Mouse (Mus musculus): ENCODE results near the gene Asz1. TPM values are rescaled to one million over a fixed set of nuclear protein-coding genes. Genes with fewer than 3 reads are reported as not detected.

Asz1 gene
- total RNA-seq (2014; fragmentation: Nextera tagmentation): not detected in 2 replicates
- total RNA-seq (2017): not detected in 2 replicates

DNA sequence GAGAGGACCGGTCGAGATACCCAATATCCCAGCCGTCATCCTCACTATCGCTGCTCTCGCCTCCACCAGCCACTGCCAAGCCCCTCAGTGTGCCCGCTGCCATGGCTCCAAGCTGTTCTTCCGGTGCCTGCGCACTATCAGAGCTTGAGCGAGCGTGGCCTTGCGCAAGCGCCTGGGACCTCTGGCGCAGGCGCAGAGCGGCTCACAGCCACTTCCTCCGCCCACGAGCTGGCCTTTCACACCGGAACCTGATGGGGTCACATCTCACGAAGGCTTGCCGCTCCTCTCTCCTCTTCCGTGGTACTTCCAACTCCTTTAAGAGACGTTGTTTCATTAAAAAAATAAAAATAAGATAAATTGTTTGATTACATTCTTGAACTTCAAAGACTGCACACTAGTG, at the start of gene Asz1:
TSS of gene Asz1 (minus strand) at position 128 of the 400 bp plus-strand sequence.
- no peak for ATAC-seq (replicated peaks; ENCODE audit: poor library complexity, severe bottlenecking)

DNA sequence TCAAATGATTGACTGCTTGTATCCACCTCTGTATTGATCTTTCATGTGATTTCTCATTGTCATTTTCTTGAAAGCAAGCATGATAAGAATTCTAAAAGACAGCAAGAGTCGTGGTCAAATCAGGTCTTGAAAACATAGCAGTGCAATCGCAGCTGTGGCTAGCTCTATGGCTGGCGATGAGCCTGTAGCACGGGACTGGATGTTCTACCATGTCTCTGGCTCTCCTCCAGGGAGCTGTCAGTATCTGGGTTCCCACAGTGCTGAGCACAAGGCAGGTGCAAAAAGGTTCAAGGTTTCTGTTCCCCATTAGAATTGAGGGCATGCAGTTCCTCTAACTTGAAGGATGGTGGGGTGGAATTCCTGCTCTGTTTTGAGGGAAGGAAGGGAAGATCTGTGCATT, 44.2 kb upstream of the Asz1 start:
- no peak for ATAC-seq (replicated peaks; ENCODE audit: poor library complexity, severe bottlenecking)

DNA sequence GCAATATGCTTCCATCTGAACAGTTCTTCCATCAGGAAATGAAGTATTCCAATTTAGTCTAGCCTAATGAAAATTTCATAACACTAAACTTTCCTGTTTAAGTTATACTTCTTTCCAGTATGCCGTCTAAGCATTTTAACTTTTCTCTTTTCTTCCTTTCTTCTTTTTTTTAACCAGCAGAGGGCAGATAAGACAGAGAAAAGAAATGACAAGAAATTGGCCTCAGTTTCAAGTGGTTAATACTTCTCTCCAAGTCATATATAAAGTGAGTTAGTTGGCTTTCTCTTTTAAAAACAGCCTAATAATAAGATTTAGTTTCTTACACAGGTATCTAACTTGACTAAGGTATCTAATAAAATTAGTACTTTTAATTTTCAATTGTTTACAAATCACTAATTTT, 26.4 kb upstream of the Asz1 start:
- ATAC-seq (replicated peaks; ENCODE audit: poor library complexity, severe bottlenecking): no peak

DNA sequence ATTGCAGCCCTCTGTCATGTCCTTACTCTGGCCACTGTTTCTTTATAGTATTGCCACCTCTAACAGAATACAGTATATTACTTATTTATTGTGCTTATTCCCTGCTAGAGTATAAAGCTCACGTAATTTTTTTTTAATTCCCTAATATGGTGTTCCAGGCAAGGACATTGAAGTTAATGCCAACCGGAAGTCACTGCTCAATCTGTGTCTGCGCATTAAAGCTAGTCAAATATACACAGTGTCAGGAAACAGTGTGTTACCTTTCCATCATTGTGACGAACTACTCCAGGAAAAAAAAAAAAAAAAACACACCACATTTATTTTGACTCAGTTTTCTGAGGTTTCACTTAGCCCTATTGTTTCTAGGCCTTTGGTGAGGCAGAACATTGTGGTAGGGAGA, 19.2 kb upstream of the Asz1 start:
- ATAC-seq (replicated peaks; ENCODE audit: poor library complexity, severe bottlenecking): no peak

DNA sequence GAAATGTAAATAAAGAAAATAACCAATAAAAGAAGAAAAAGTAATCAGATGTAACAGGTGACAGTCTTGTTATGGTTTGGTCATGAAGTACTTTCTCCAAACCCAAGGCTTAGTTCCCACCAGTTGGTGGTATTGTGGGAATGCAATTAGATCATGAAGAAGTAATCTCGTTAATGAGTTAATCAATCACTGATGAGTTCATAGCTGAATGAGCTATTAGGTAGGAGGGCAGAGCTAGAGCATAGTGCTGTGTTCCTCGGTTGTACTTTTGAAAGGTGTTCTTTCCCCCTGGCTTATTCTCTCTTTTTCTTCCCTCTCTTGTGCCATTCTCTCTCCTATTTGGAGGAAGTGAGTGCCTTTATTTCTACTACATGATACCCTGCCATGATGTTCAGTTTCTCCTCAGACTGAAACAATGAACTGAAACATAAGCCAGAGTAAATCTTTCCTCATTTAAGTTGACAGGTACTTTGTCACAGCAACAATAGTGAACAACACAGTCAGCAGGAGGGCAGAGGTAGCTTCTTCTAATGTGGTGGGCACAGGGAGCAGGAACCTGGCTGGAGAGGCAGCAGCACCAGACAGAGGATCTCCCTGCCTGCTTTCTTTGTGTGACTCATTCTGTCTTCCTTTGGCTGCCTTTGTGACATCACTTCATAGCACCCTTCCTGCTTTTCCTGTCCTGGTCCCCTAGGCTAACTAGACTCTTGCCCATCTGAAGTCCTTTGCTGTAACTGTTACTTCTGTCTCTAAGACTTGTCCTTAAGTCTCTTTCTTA, 18.5 kb upstream of the Asz1 start:
- ATAC-seq (replicated peaks; ENCODE audit: poor library complexity, severe bottlenecking): no peak

DNA sequence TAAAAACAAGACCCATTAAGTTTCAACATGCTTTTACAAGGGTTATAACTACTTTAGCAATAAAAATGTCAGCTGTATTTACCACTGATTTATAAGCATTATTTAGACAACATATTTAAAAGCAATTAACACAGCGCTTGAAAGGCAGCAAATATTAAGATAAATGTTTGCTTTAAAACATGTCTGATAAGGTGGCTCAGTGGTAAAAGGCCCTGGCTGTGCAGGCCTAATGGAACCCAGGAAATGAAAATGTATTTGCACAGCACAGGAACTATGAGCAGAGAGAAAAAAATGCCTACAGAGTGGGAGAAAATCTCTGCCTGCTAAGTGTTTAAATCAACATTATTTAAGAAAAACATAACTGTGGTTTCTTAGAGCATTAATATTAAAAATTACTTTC, 12.0 kb downstream of the Asz1 start:
- no peak for ATAC-seq (replicated peaks; ENCODE audit: poor library complexity, severe bottlenecking)

DNA sequence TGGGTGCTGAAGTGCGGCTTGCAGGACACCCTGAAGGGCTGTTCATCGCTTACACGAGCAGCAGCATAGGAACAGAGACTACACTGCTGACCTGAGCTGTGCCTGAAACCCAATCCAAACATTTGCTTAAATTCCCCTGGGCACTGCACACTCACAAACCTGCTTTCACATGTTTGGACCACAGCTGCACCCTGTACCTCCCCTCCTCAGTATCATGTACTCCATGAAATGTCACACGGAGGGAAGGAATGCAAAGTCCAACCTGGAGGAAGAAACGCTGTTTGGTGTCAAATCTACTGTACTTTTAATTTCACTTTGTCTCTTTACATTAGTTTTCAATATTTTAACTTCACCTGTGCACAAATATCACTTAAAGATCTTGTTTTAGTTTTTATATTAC, 19.8 kb downstream of the Asz1 start:
- no peak for ATAC-seq (replicated peaks; ENCODE audit: poor library complexity, severe bottlenecking)

DNA sequence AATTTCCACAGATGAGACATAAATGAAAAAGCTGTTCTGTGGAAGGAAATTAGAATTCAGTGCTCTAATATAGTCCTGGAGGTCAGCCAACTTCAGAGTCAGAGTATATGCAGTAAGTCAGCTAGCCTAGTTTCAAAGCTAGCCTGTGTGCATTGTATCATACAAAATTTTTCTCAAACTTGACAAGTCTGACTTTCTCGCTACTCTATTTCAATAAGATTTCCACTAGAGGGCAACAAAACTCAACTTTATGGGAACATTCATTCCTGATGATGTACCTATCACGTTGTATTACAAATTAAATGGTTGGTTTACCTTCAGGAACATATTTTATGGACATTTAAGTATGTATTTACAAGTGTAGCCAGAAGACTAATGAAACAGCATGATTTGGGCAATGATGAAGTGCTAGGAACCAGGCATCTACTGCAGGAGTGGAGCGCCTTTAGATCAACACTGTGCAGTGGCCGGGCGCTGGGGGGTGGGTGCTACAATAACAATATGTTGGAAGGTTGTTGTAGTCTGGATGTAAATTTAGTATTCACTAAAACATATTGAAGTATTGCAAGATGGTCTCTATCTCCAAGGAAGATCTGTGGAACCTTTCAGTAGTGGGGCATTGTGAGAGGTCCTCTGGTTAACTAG, 21.6 kb downstream of the Asz1 start:
- ATAC-seq (replicated peaks; ENCODE audit: poor library complexity, severe bottlenecking): no peak

DNA sequence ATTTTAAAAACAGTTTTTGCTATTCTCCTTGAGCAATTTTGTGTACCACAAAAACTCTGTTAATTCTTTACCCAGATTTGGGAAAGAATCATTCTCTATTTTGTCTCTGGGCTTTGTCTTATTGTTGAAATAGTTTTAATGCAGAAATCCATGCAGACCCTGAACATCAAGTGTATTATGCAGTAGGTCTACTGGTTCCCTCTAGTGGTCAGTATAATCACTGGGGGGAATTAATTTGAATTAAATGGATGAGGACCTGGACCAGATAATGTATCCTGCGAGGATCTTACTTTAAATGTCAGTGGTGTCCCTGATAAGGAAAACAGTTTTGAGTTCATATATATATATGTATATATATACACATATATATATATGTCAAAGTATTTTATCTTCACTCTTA, 30.2 kb downstream of the Asz1 start:
- peak; percentile 71 for ATAC-seq (replicated peaks; ENCODE audit: poor library complexity, severe bottlenecking)

DNA sequence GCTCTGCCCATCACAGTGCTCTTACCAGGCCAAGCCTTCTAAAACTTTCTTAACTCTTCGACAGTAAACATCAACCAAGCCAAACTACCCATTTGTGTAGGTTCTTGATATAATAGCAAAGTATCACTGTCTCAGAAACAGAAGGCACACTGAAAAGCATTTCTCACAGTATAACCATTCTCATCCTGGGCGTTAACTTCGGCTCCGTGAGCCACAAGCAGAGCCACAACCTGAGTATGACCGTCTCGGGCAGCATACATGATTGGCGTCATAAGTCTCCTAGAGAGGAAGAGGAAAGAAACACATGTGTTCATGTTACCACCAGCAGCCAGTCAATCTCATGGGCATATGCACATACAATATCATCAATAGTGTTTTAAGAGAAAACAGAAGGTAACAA, 31.9 kb downstream of the Asz1 start:
- no peak for ATAC-seq (replicated peaks; ENCODE audit: poor library complexity, severe bottlenecking)

DNA sequence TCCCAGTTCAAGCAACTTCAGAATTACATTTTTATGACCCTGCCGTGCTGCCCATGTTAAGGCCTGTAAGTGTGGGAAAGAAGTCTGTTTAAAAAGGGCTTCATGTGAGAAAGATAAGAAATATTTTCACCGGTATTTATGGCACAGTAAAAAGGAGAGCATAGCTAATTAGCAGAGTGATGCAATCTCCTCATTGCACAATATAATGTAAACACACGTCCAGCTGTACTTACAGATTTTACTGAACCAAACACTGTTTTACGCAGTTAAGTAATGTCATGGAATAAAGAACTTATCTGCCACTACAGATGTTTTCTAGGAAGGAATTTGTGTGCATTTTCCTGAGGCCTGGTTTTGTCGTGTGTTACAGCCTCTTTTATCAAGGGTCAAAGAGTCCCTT, 32.3 kb downstream of the Asz1 start:
- peak; percentile 78 for ATAC-seq (replicated peaks; ENCODE audit: poor library complexity, severe bottlenecking)

DNA sequence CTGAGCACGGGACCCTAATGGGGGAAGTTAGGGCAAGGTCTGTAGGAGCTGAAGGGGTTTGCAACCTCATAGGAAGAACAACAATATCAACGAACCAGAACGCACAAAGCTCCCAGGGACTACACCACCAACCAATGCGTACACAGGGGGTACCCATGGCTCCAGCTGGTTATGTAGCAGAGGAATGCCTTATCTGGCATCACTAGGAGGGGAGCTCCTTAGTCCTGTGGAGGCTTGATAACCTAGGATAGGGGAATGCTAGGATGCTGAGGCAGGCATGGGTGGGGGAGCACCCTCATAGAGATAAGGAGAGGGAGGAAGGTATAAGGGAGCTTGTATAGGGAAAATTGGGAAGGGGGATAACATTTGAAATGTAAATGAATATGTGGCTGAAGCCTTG, 51.0 kb downstream of the Asz1 start:
- no peak for ATAC-seq (replicated peaks; ENCODE audit: poor library complexity, severe bottlenecking)

DNA sequence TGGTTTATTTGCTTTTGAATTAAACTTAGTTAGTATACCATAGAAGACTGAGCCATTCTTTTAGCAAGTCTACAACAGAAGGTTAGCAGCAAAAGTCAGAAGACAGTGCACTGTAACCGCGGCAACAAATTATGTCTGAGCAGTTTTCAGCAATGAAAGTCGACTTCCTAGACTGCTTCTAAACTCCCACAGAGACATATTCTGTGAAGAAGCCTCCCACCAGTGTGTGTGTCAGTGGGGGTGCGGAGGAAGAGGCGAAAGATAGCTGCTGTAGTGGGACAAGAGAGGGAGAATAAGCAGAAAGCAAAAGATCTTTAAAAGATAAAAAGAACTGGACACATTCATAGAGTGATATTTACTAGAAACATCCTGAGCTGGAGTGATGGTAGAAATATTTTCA, 57.2 kb downstream of the Asz1 start:
- ATAC-seq (replicated peaks; ENCODE audit: poor library complexity, severe bottlenecking): no peak

DNA sequence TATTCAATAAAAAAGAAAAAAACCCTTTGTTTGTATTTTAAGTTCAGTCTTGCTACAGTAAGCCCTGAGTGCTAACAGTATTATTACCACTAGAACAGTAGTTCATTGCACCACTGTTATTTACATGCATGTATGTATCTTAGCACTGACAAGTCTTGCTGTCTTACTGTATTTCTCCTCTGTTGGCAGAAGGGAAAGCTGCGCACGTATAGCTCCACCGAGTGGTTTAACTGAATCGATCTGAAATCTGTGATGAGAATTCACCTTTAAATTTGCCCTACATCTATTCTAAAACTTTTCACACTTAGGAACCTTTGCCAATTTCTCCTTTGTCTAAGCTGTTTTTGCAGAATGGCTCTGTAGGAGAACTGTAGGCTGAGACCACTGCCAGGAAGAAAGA, 64.6 kb downstream of the Asz1 start:
- ATAC-seq (replicated peaks; ENCODE audit: poor library complexity, severe bottlenecking): no peak

DNA sequence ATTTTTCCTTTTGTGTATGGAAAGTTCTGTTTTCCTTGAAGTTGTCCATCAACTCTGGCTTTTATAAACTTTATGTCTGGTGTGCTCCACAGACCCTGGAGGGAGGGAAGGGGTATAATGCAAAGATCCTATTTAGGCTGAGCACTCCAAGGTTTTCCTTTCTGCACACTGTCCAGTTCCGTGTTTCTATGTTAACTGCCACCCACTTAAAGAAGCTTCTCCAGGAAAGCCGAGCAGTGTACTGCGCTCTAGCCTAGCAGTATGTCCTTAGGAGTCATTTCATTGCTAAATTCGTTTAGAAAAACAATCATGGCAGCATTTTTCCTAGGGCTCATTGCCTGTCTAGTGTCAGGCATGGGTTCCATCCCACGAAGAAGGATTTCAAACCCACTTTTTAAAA, 65.7 kb downstream of the Asz1 start:
- ATAC-seq (replicated peaks; ENCODE audit: poor library complexity, severe bottlenecking): no peak

DNA sequence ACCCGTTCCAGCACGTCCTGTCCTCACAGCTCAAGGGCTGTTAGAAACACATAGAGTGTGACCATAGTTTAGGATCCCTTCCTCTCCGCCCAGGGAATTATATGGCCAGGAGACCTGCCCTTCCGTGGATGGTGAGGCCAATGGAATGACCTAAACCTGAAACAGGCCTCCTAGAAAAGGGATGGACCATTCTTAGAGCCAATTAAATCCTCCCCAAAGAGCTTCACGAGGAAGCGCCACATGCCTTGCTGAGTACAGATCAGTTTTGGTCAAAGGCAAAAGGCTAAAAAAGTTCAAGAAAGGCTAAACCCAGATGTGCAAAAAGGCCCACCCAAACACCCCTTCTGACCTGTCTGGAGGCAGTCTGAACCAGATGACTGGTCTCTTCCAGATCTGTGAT, 76.6 kb downstream of the Asz1 start:
- ATAC-seq (replicated peaks; ENCODE audit: poor library complexity, severe bottlenecking): no peak

DNA sequence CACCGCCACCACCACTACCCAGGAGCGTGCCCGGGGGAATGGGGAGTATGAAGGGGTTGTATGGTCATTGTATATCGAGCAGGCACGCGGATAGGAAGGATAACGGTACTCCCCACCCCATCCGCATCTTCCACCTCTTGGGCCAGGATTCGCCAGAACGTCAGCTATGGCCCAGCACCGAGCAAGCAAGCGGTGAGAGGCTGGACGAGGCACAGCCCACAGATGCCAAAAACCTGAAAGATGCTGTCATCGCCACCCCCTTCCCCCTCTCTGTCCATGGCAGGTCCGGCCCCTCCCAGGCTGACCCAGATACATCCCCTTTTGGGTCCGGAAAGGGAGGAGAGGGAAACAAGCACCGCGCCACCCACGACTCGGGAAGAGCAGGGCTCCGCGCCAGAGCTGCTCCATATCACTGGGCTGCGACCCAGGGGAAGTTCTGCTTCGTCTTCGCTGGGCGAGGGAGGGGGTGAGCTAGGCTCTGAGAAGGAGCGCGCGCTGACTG, 77.3 kb downstream of the Asz1 start:
- peak; percentile 79 for ATAC-seq (replicated peaks; ENCODE audit: poor library complexity, severe bottlenecking)

DNA sequence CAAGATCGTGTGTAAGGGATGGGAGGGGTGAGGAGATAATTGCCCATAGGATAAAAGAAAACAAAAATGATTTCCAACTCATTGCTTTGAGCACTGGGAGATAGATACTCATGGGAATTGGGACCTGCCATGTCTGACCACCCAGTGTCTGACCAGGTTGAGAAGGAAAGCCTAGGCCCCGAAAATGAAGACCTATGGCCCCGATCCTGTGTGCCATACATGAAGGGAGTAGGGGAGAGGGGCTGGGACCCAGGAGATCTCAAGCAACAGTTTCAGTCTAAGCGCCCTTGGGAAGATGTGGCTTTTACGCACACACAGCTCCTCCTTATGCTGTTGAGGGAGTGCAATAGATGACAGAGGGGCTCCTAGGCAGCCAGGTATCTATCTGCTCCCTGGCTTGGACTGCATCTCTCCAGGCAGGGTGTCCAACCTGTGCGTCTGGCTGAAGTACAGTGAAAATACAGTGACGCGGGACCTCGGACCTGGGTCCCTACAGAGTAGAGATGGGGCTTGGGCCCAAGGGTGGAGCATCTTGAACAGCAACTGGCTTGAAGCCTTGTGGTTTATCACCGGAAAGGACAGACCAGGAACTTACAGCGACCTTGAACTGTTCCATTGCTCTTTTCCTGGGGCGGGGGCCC, 77.9 kb downstream of the Asz1 start:
- 0 out of 2 replicates have a peak, but pooled peaks have one; percentile 2 for ATAC-seq (replicated peaks; ENCODE audit: poor library complexity, severe bottlenecking)

DNA sequence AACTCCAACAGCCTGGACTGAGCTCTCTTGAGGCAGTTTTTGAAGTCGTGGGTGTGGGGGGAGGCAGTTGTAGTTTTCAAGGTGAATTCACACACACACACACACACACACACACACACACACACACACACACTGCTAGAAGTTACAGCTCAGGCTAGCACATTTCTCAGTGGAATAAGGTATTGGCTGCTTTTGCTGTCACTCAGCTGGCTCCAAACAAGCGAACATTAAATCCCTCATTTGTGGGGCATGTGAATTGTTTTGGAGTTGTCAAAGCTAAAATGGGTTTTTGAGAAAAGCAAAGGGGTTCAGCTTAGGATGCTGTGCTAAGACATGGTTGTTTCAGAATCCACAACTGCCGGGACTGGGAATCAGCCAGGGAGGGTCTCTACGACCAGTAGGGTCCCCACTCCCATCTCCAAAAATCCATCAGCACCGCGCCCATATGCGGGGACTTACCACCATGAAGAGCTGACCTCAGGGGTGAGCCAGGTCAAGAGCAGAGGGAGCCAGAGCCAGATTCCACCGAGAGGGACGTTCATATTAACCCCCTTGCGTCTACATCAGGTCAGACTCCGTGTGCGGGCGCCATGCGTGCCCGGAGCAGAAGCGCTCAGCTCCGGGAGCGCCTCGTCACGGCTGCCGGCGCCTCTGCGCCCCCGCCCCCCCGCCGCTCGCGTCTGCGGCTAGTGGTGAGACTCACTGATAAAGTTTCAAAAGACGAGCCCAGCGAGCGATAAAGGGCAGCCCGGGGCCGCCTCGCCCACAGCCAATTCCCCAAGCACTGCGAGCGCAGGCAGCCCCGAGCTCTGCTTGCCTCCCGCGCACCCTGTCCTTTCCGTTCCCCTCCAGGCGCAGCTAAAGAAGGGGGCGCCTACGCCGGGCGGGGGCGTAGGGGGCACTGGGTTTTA, 78.9 kb downstream of the Asz1 start, which contains the start of gene Wnt2:
TSS of gene Wnt2 (minus strand) at position 840 of the 911 bp plus-strand sequence.
- peak; percentile 57; the same call in 1 of the 2 replicates for ATAC-seq (replicated peaks; ENCODE audit: poor library complexity, severe bottlenecking)

DNA sequence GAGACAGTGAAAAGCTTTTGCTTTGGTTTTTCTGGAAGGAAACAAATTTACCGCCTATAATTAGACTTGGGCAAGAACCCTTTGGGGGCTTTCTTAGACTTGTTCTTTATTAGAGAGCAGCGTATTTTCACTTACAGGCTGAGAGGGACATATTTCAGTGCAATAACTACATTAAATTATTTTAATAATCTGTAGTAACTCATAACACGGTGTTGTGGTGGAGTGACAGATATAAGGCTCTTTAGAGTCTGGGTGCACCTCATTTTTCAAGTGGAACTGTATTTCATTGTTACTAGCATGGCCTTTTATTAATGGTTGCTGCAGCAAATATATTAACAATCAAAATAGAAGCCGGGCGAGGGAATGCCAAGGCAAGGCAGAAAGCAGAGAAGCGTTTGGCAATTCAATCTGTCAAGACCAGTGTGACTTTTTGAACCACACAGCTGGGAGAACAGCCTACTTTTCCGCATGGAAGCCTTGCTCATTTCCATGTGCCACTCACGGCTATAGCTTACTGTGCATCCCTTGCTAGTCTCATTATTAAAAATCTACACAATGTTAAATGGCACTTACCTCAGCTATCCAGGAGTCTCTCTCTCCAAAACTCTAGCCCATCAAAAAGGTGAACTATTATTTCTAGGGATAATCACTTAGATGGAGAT, 84.6 kb downstream of the Asz1 start:
- ATAC-seq (replicated peaks; ENCODE audit: poor library complexity, severe bottlenecking): no peak

Measured in granulocyte monocyte progenitor cell, adult 5-6 weeks (primary cell).